Mouse (Mus musculus): ENCODE data around the gene March1.

- TF ChIP-seq EP300 (optimal IDR thresholded peaks at IDR 0.05) = no peak
- TF ChIP-seq CTCF (IDR thresholded peaks at IDR 0.05; ENCODE audit: low read depth) = no peak
These were observed 416.0 kb downstream of the March1 start for GRCm38 (mm10) chr8:66033651-66034050.
